Mouse (Mus musculus): ENCODE measurements around the gene Ptgir. TPM values are rescaled to one million over a fixed set of nuclear protein-coding genes. Genes with fewer than 3 reads are reported as not detected.

Ptgir gene
- total RNA-seq, 1 experiment from 2014 or later = 0.73 TPM

DNA sequence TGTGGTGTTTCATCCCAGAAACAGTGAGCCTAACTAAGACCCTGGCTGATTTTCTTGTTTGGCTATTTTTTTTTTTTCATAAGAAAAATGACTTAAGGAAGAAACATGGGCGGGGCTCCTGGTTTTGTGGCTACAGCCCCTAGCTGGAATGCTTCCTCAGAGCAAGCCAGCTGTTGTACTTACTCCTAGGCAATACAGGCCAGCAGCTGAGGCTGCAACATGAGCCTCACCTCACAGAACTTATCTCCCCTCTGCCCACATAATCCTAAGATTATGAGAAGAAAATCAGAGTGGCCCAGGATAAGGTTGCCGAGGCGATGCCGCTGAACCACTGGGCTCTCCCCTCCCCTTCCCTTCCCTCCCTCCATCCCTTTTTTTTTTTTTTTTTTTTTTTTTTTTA is 49.4 kb downstream of the Ptgir start:
- ATAC-seq (replicated peaks; ENCODE audit: low read depth, poor library complexity, severe bottlenecking) = no peak; the same call in 1 of the 2 replicates

DNA sequence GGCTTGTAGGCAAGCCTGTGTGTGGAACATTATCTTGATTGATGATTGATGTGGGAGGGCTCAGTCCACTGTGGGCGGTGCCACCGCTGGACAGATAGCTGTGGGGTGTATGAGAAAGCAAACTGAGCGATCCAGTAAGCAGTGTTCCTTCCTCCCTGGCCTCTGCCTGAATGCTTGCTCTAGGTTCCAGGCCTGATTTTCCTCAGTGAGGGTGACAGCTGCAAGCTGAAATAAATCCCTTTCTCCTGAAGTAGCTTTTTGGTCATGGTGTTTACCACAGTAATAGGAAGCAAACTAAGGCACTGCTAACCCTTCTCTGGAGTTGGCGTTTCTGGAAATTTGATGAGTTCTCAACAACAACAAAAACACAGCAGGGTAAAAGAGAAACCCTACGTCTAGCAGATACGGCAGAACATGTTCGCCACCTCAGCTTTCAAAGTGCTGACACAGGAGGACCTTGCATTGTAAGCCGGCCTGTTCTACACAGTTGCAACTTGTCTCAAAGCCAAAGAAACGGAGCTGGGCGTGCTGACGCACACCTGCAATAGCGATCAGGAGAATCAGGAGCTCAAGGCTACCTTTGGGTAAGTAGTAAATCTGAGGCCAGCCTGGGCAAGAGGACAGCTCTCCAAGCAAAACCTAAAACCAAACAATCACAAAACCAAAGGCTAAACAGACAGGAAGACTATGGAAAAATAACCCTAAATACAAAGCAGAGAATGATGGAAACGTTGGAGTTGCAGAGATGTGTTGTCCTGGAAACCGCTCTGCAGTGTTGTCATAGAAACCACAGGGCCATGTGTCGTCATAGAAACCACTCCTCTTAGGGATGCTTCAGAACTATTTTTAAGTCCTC is 50.3 kb downstream of the Ptgir start:
- ATAC-seq (replicated peaks; ENCODE audit: low read depth, poor library complexity, severe bottlenecking) = no peak

DNA sequence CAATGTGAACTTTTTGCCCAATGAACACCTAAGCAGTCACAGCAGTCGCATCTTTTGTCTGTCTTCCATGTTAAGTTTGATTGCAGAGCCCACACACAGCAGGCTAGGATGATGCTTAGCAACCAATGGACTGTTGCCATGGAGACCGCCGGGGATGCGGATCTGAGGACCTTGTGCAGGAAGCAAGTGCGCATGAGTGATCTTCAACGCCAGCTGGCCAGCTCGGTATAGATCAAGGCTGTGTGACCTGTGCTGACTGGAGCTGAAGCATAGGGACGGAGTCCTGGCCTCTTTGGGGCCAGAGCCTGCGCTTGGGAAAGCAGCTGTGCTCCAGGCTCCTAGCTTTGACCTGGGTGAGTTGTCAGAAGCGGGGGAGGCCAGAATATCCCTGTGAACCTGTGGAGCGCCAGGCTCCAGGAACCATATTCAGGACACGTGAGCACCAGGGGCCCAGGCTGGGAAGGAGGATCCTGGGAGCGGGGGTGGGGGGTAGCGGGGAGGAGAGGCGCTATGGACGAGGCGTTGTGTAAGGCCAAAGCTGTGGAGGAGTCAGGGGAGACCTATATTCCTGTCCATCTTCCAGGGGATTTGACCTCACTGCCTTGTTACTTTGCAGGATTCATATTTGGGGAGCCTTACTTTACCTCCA is 53.4 kb downstream of the Ptgir start, which contains the start of gene Pnmal1:
Gene Pnmal1, plus strand, starts transcription at position 141 of the 649 bp plus-strand sequence.
- no peak for ATAC-seq (replicated peaks; ENCODE audit: low read depth, poor library complexity, severe bottlenecking)

Other genes starting within 250 kb of the Ptgir start
- not detected in 2 replicates for gene Ceacam15, start 230.8 kb upstream of the Ptgir start, total RNA-seq (2017)
- not detected in 2 replicates for gene Ceacam9, start 184.6 kb upstream of the Ptgir start, total RNA-seq (2017)
- 70.4 and 72.4 TPM in 2 replicates for gene Ap2s1, start 168.1 kb upstream of the Ptgir start, total RNA-seq (2017)
- gene Slc1a5, start 125.2 kb upstream of the Ptgir start, total RNA-seq (2017) = 30.6 and 51.4 TPM in 2 replicates
- 50.2 and 51.1 TPM in 2 replicates for gene Strn4, start 90.6 kb upstream of the Ptgir start, total RNA-seq (2017)
- 9.1 and 11.4 TPM in 2 replicates for gene Fkrp, start 89.8 kb upstream of the Ptgir start, total RNA-seq (2017)
- gene Prkd2, start 63.6 kb upstream of the Ptgir start, total RNA-seq (2017) = 7.0 and 12.9 TPM in 2 replicates
- gene Dact3, start 31.2 kb upstream of the Ptgir start, total RNA-seq (2017) = 0.14 and 1.1 TPM in 2 replicates
- gene Gng8, start 14.7 kb upstream of the Ptgir start, total RNA-seq (2017) = 3.1 TPM in 1 of 2 replicates, not detected in the other
- 512 and 545 TPM in 2 replicates for gene Calm3, start 17.6 kb downstream of the Ptgir start, total RNA-seq (2017)
- gene Pnmal2, start 38.2 kb downstream of the Ptgir start, total RNA-seq (2017) = not detected in 2 replicates
- 0.09 TPM in 1 of 2 replicates, not detected in the other for gene Pnmal1, start 53.2 kb downstream of the Ptgir start, total RNA-seq (2017)
- gene Gm42372, start 76.6 kb downstream of the Ptgir start, total RNA-seq (2017) = 0.37 TPM in 1 of 2 replicates, not detected in the other
- 6.5 and 8.2 TPM in 2 replicates for gene Ccdc8, start 86.2 kb downstream of the Ptgir start, total RNA-seq (2017)
- gene Ppp5c, start 121.4 kb downstream of the Ptgir start, total RNA-seq (2017) = 75.0 and 99.0 TPM in 2 replicates
- 0.82 and 2.2 TPM in 2 replicates for gene Hif3a, start 155.9 kb downstream of the Ptgir start, total RNA-seq (2017)
- 1.0 TPM in 1 of 2 replicates, not detected in the other for gene Psg16, start 167.6 kb downstream of the Ptgir start, total RNA-seq (2017)
- not detected in 2 replicates for gene Ceacam3, start 243.8 kb downstream of the Ptgir start, total RNA-seq (2017)

Measured in common myeloid progenitor, adult 5-6 weeks (primary cell).